Mouse (Mus musculus) heart, embryonic 11.5 days (tissue): ENCODE results near the gene Fam189b. TPM values are rescaled to one million over a fixed set of nuclear protein-coding genes. Genes with fewer than 3 reads are reported as not detected.

Experiments used
- ATAC-seq: fragments of 200-750 bp; cut with Nextera tagmentation; replicated peaks from 2 replicates; pipeline ENCODE4 v1.8.0; 2017; ENCODE audit warnings: moderate library complexity; ENCODE audit not compliant: insufficient number of reproducible peaks, low FRiP score, low TSS enrichment
- H3K27ac ChIP-seq: fragments of 300-500 bp; sonication (generic); 2 replicates; pipeline ENCODE4 v1.5.1; 2014; ENCODE audit warnings: mild to moderate bottlenecking, low read depth, low read length
- H3K27me3 ChIP-seq: fragments of 300-500 bp; sonication (generic); 2 replicates; pipeline ENCODE4 v1.6.1; 2014; ENCODE audit warnings: mild to moderate bottlenecking, low read length, mixed read lengths; ENCODE audit not compliant: control insufficient read depth, insufficient read depth
- H3K36me3 ChIP-seq: fragments of 300-500 bp; sonication (generic); 2 replicates; pipeline ENCODE4 v1.6.1; 2014; ENCODE audit warnings: mild to moderate bottlenecking, low read length, moderate library complexity, mixed read lengths; ENCODE audit not compliant: control insufficient read depth, insufficient read depth
- H3K4me1 ChIP-seq: fragments of 300-500 bp; sonication (generic); 2 replicates; pipeline ENCODE4 v1.6.1; 2014; ENCODE audit warnings: low read length; ENCODE audit not compliant: control insufficient read depth, insufficient read depth
- H3K4me2 ChIP-seq: fragments of 300-500 bp; sonication (generic); 2 replicates; pipeline ENCODE4 v1.6.1; 2014; ENCODE audit warnings: mild to moderate bottlenecking, moderate library complexity
- H3K4me3 ChIP-seq: fragments of 300-500 bp; sonication (generic); 2 replicates; pipeline ENCODE4 v1.5.1; 2014; ENCODE audit warnings: low read depth, low read length
- H3K9ac ChIP-seq: fragments of 300-500 bp; sonication (generic); 2 replicates; pipeline ENCODE4 v1.6.1; 2014; ENCODE audit warnings: mild to moderate bottlenecking, low read depth, low read length, moderate library complexity
- H3K9me3 ChIP-seq: fragments of 300-500 bp; sonication (generic); replicated peaks from 2 replicates; pipeline ENCODE4 v1.6.1; 2016; ENCODE audit warnings: low read length; ENCODE audit not compliant: control insufficient read depth
- WGBS: fragments of 180-500 bp; shearing (Covaris S2); extraction: QIAGEN DNeasy Blood & Tissue Kit; methylation state at CpG from one replicate; pipeline ENCODE4 v1.1.7; 2014; ENCODE audit not compliant: insufficient replicate concordance; 5-methylcytosine and 5-hydroxymethylcytosine counted together
- polyA plus RNA-seq: library from polyadenylated mRNA; unstranded; fragments of >200 nt; fragmentation: Nextera tagmentation; extraction: Ambion mirVana; gene quantifications from 2 replicates; pipeline ENCODE4 v1.2.1, GENCODE M21; 2014

Fam189b gene
- polyA plus RNA-seq, 1 experiment from 2014 or later: 11.9 TPM

DNA sequence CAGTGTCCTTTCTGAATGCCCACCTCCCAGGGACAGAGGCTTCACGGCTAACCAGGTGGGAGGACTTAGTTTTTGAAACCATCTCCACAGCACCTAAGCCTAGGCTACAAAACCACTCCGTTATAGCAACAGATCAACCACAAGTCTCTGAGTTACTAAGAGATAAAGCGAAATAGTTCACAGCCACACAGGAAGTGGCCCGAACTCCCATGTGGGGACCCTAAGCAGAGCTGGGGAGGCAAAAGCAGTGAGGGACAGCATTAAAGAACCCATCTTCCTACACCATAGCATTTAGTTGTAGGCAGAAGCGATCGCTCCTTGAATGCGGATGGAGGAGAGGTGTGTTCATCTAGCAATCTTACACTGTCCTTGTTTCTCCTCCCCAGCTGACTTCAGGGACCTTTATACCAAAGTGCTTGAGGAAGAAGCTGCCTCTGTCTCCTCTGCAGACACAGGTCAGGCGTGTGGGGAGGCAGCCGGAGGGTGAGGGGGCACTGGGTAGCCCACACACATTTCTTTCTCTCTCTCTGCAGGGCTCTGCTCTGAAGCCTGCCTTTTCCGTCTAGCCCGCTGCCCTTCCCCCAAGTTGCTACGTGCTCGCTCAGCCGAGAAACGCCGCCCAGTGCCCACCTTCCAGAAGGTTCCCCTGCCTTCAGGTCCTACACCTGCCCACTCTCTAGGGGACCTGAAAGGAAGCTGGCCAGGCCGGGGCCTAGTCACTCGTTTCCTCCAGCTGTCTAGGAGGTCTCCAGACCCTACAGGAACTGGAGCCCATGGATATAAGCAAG, 4.9 kb downstream of the Fam189b start:
- WGBS: 64% methylated on average over 18 of the region's 18 CpGs
- Histone ChIP-seq H3K27me3 (peaks cover 4% of the 10 kb centered on the region; the same call in 1 of the 2 replicates), H3K4me2 (no peak overlapping the region), H3K4me1 (peaks cover 6% of the 10 kb centered on the region; the same call in 1 of the 2 replicates), H3K4me3 (no peak overlapping the region), H3K27ac (no peak overlapping the region), H3K36me3 (no peaks in the 10 kb centered on the region), H3K9me3 (no peaks in the 10 kb centered on the region), H3K9ac (no peak overlapping the region; the same call in 1 of the 2 replicates)
- no peak for ATAC-seq

DNA sequence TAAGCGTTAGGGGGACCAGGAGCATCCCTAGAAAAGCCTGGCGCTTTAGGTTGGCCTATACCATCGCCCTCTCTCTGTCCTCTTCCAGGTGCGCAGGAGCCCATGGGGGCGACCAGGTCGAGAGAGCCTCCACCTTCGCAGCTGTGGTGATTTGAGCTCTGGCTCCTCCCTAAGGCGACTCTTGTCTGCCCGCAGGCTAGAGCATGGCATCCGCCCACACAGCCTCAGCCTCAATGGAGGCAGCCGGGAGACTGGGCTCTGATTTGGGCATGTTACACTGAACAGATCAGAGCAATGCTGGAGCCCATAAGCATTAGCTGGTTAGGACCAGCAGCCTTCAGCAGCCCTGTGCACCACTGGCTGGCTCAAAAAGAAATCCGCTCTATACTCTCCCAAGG, 5.5 kb downstream of the Fam189b start:
- Histone ChIP-seq H3K4me2 (no peak overlapping the region), H3K27ac (no peak overlapping the region), H3K4me3 (no peak overlapping the region), H3K36me3 (no peaks in the 10 kb centered on the region), H3K4me1 (peaks cover 6% of the 10 kb centered on the region; the same call in 1 of the 2 replicates), H3K27me3 (peaks cover 4% of the 10 kb centered on the region; the same call in 1 of the 2 replicates), H3K9ac (no peak overlapping the region; the same call in 1 of the 2 replicates), H3K9me3 (no peaks in the 10 kb centered on the region)
- no peak for ATAC-seq
- 67% methylated on average over 12 of the region's 12 CpGs for WGBS

DNA sequence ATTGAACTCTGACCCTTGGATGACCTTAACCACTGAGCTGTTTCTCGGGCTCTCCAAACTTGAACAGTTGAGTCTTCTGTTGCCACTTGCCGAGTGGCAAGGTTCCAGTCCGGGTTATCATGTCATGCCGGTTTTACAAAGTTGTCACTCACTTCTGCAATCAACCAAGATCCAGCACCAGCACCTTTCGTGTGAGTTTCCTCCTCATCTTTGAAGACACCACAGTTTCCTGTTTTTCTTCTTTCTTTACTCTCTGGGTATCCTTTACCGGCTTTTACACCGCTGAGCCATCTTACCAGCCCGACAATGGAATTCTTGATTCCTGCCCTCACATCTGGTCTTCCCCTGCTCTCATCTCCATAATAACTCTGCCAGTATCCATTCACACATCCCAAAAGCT, 7.5 kb downstream of the Fam189b start:
- Histone ChIP-seq H3K9me3 (no peaks in the 10 kb centered on the region), H3K27ac (no peak overlapping the region), H3K36me3 (no peaks in the 10 kb centered on the region), H3K27me3 (peaks cover 4% of the 10 kb centered on the region; the same call in 1 of the 2 replicates), H3K4me1 (no peaks in the 10 kb centered on the region), H3K9ac (no peak overlapping the region), H3K4me3 (no peak overlapping the region), H3K4me2 (no peak overlapping the region)
- ATAC-seq: no peak
- 76% methylated on average over 8 of the region's 8 CpGs for WGBS

DNA sequence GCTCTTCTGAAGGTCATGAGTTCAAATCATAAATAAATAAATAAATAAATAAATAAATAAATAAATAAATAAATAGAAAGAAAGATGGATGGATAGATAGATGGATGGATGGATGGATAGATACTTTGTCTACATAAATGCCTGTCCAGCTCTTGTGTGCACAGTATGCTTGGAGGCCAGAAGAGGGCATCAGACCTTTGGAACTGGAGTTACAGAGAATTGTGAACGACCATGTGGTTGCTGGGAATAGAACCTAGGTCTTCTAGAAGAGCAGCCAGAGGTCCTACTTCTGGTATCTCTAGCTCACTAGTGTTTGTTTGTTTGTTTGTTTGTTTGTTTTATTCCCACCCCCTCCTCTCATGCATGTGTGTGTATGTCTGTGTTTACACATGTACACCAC, 10.4 kb downstream of the Fam189b start:
- Histone ChIP-seq H3K4me1 (no peaks in the 10 kb centered on the region), H3K27me3 (no peaks in the 10 kb centered on the region), H3K4me3 (no peak overlapping the region), H3K27ac (no peak overlapping the region), H3K9me3 (no peaks in the 10 kb centered on the region), H3K4me2 (no peak overlapping the region), H3K36me3 (no peaks in the 10 kb centered on the region), H3K9ac (no peak overlapping the region)
- ATAC-seq: no peak
- 79% methylated on average over 1 of the region's 1 CpGs for WGBS

DNA sequence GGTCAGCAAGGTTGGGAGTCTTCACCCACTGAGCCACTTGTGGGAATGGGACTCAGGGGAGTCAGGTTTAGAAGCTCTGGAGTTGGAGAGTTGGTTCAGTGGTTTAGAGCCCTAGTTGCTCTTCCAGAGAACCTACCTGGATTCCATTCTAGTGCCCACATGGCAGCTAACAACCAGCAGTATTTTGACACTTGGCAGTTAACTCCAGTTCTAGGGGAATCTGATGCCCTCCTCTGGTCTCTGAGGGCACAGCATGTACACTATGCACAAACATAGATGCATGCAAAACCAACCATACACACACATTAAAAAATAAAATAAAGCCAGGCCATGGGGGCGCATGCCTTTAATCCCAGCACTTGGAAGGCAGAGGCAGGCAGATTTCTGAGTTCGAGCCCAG, 10.9 kb downstream of the Fam189b start:
- no peaks in the 10 kb centered on the region for H3K4me1 ChIP-seq
- no peaks in the 10 kb centered on the region for H3K27me3 ChIP-seq
- H3K9me3 ChIP-seq: no peaks in the 10 kb centered on the region
- no peak overlapping the region for H3K4me2 ChIP-seq
- no peak overlapping the region for H3K9ac ChIP-seq
- H3K36me3 ChIP-seq: no peaks in the 10 kb centered on the region
- no peak overlapping the region for H3K4me3 ChIP-seq
- H3K27ac ChIP-seq: no peak overlapping the region
- WGBS: 92% methylated on average over 2 of the region's 2 CpGs
- no peak for ATAC-seq

- WGBS: 8% methylated on average over 33 of the region's 33 CpGs
- H3K36me3 ChIP-seq: no peaks in the 10 kb centered on the region
- peak overlapping the region; percentile 77 for H3K9ac ChIP-seq
- peak overlapping the region; percentile 65 for H3K27ac ChIP-seq
- no peaks in the 10 kb centered on the region for H3K27me3 ChIP-seq
- peak overlapping the region; percentile 69 for H3K4me2 ChIP-seq
- ATAC-seq: peak; percentile 94
- no peaks in the 10 kb centered on the region for H3K9me3 ChIP-seq
- peak overlapping the region; percentile 46 for H3K4me3 ChIP-seq
- no peaks in the 10 kb centered on the region for H3K4me1 ChIP-seq
Observed at GRCm38 (mm10) chr3:89195979-89196877, 13.3 kb downstream of the Fam189b start.

DNA sequence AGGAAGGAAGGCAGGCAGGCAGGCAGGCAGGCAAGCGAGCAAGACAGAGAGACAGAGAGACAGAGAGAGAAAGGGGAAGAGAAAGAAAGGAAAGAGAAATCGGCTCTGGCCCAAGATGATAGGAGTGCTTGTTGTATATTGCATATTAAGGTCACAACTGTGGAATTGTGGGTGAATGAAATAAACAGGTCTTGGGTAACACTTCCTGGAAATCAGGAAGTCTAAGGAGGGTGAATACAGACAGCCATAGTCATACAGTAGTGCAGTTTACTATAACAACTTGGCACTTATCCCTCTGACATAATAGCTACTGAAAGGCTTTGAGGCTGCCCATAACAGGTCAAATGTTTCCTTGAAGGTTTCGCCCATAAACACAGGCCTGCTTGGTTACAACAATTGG, 16.9 kb downstream of the Fam189b start:
- no peak overlapping the region for H3K4me3 ChIP-seq
- 63% methylated on average over 3 of the region's 3 CpGs for WGBS
- no peaks in the 10 kb centered on the region for H3K9me3 ChIP-seq
- no peaks in the 10 kb centered on the region for H3K27me3 ChIP-seq
- ATAC-seq: no peak
- no peak overlapping the region for H3K4me2 ChIP-seq
- H3K36me3 ChIP-seq: no peaks in the 10 kb centered on the region
- H3K4me1 ChIP-seq: peaks cover 5% of the 10 kb centered on the region
- no peak overlapping the region for H3K9ac ChIP-seq
- H3K27ac ChIP-seq: no peak overlapping the region

DNA sequence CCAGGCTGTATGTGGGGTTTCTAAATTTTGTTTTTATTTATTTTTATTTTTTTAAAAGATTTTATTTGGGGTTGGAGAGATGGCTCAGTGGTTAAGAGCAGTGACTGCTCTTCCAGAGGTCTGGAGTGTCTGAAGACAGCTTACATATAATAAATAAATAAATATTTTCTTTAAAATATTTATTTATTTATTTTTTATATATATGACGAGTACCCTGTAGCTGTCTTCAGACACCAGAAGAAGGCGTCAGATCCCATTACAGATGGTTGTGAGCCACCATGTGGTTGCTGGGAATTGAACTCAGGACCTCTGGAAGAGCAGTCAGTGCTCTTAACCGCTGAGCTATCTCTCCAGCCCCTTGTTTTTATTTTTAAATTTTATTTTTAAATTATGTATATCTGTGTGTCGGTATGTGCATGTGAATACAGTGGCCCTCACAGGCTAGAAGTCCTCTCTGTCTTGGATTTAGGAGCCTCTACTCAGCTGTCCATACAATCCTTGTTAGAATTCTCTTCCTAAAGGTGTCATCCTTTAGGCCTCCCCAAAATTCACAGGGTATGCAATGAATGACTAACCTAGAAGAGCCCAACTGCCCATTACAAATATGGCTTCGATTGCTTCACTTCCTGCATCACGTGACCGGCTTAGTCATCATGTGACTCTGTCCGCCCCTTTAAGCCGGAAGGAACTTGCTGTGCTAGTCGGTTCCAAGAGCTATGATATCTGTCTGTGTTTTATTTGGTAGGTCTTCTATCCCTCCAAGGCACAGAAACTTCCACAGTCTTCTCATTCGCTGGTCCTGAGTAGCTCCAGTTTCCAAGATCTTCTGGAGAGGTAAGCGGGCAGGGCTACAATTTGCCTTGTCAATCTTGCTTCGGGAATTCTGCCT, 19.6 kb downstream of the Fam189b start, which contains the start of gene Gba:
TSS of gene Gba (plus strand) at position 676 of the 889 bp plus-strand sequence.
- peaks cover 5% of the 10 kb centered on the region; the same call in 1 of the 2 replicates for H3K36me3 ChIP-seq
- peak; percentile 57; the same call in 1 of the 2 replicates for ATAC-seq
- peak within 1 kb of the TSS; percentile 69 for H3K4me3 ChIP-seq
- H3K9ac ChIP-seq: peak within 1 kb of the TSS; percentile 69
- no peak within 1 kb of the TSS for H3K27ac ChIP-seq
- 26% methylated on average over 13 of the region's 13 CpGs for WGBS
- H3K27me3 ChIP-seq: no peaks in the 10 kb centered on the region
- H3K4me1 ChIP-seq: peaks cover 5% of the 10 kb centered on the region
- H3K4me2 ChIP-seq: peak within 1 kb of the TSS; percentile 70
- H3K9me3 ChIP-seq: no peaks in the 10 kb centered on the region
